11 mouse cellular contexts compared by ENCODE assay signal in genomic region chr12:94509855-94510254, GRCm38 (mm10).
DNase-seq lines count a peak whose midpoint lies in the region; ATAC-seq and TF ChIP-seq lines count a peak whose summit lies in the region.
"Had no signal": no experiment of that assay in that cellular context is flagged by ENCODE, and none has a peak within 500 bp of the region (broad histone marks: within the 10 kb centered on the region; RNA-seq: fewer than 3 reads in every experiment).

No protein-coding gene starts in this region.

- H3K27me3 ChIP-seq in midbrain, postnatal 0 days (ENCODE audit: insufficient read depth, low read length): no peaks in the 10 kb centered on the region
- H3K27me3 ChIP-seq in midbrain, embryonic 16.5 days (ENCODE audit: control insufficient read depth, insufficient read depth, low read depth, low read length): no peaks in the 10 kb centered on the region
- no peaks in the 10 kb centered on the region for H3K27me3 ChIP-seq in embryonic facial prominence, embryonic 11.5 days (ENCODE audit: control insufficient read depth, insufficient read depth, low read length)
- H3K27me3 ChIP-seq in midbrain, embryonic 15.5 days (replicated peaks): no peaks in the 10 kb centered on the region
- H3K27me3 ChIP-seq: limb, embryonic 15.5 days had no signal

- no peak for ATAC-seq in midbrain, postnatal 0 days (ENCODE audit: low FRiP score)
- no peak for ATAC-seq in midbrain, embryonic 16.5 days
- ATAC-seq in embryonic facial prominence, embryonic 11.5 days (replicated peaks; ENCODE audit: insufficient number of reproducible peaks, low FRiP score, low TSS enrichment, low read depth): no peak
- no peak for ATAC-seq in midbrain, embryonic 15.5 days (replicated peaks)

- 57% methylated on average over 5 of the region's 5 CpGs for WGBS in midbrain, postnatal 0 days
- 59% methylated on average over 5 of the region's 5 CpGs for WGBS in midbrain, embryonic 16.5 days
- 46% methylated on average over 5 of the region's 5 CpGs for WGBS in embryonic facial prominence, embryonic 11.5 days
- WGBS in midbrain, embryonic 15.5 days: 60% methylated on average over 5 of the region's 5 CpGs

- H3K9me3 ChIP-seq in midbrain, postnatal 0 days (ENCODE audit: low read length): no peaks in the 10 kb centered on the region
- no peaks in the 10 kb centered on the region for H3K9me3 ChIP-seq in midbrain, embryonic 16.5 days (replicated peaks; ENCODE audit: control insufficient read depth, low read length, poor library complexity, severe bottlenecking)
- H3K9me3 ChIP-seq in embryonic facial prominence, embryonic 11.5 days (replicated peaks; ENCODE audit: control insufficient read depth, low read length): no peaks in the 10 kb centered on the region
- H3K9me3 ChIP-seq in midbrain, embryonic 15.5 days: no peaks in the 10 kb centered on the region
- H3K9me3 ChIP-seq: limb, embryonic 15.5 days; midbrain, embryonic 10.5 days had no signal

- TF ChIP-seq CTCF in gastrocnemius, adult 2 months (IDR thresholded peaks at IDR 0.05): no peak
- TF ChIP-seq CTCF in midbrain, postnatal 0 days (IDR thresholded peaks at IDR 0.05): no peak

- no peak overlapping the region for H3K4me2 ChIP-seq in midbrain, postnatal 0 days (ENCODE audit: low read depth, low read length, poor library complexity, severe bottlenecking)
- no peak overlapping the region for H3K4me2 ChIP-seq in midbrain, embryonic 16.5 days (ENCODE audit: low read length)
- H3K4me2 ChIP-seq in embryonic facial prominence, embryonic 11.5 days (ENCODE audit: low read depth, low read length): no peak overlapping the region
- H3K4me2 ChIP-seq in midbrain, embryonic 15.5 days: no peak overlapping the region
- H3K4me2 ChIP-seq: limb, embryonic 15.5 days had no signal

- no peak overlapping the region for H3K27ac ChIP-seq in gastrocnemius, adult 2 months
- no peak overlapping the region for H3K27ac ChIP-seq in midbrain, postnatal 0 days (ENCODE audit: low read depth, low read length)
- no peak overlapping the region for H3K27ac ChIP-seq in midbrain, embryonic 16.5 days (ENCODE audit: low read length)
- no peak overlapping the region for H3K27ac ChIP-seq in embryonic facial prominence, embryonic 11.5 days (replicated peaks; ENCODE audit: low read depth, low read length)
- H3K27ac ChIP-seq in midbrain, embryonic 15.5 days: no peak overlapping the region
- H3K27ac ChIP-seq: limb, embryonic 15.5 days; midbrain, embryonic 10.5 days had no signal

- intact Hi-C loops in gastrocnemius, adult 2 months (cut with DNase I): no loop called here

- DNase-seq in gastrocnemius, adult 2 months: peak; percentile 16
- no peak for DNase-seq in gastrocnemius, postnatal 25 days
- DNase-seq in midbrain, postnatal 0 days (ENCODE audit: low spot score): peak; percentile 1
- DNase-seq in embryonic facial prominence, embryonic 11.5 days (ENCODE audit: low spot score): peak; percentile 4
- peak; percentile 4 for DNase-seq in retina, embryonic 14.5 days (ENCODE audit: low spot score)
- no peak for DNase-seq in layer of hippocampus, postnatal 25 days (ENCODE audit: extremely low spot score in 1 of 2, low spot score in 1 of 2)
- DNase-seq: cerebellum, adult 2 months had no signal

- H3K9ac ChIP-seq in midbrain, postnatal 0 days (replicated peaks; ENCODE audit: low read length, poor library complexity, severe bottlenecking): no peak overlapping the region
- no peak overlapping the region for H3K9ac ChIP-seq in midbrain, embryonic 16.5 days (ENCODE audit: low read depth, low read length)
- H3K9ac ChIP-seq in embryonic facial prominence, embryonic 11.5 days (replicated peaks; ENCODE audit: low read length): no peak overlapping the region
- no peak overlapping the region for H3K9ac ChIP-seq in midbrain, embryonic 15.5 days
- H3K9ac ChIP-seq: limb, embryonic 15.5 days had no signal

- H3K4me3 ChIP-seq in gastrocnemius, adult 2 months: no peak overlapping the region
- no peak overlapping the region for H3K4me3 ChIP-seq in midbrain, postnatal 0 days (ENCODE audit: low read depth, low read length)
- no peak overlapping the region for H3K4me3 ChIP-seq in midbrain, embryonic 16.5 days (ENCODE audit: low read depth, low read length)
- no peak overlapping the region for H3K4me3 ChIP-seq in embryonic facial prominence, embryonic 11.5 days (ENCODE audit: low read depth, low read length)
- H3K4me3 ChIP-seq in midbrain, embryonic 15.5 days: no peak overlapping the region
- H3K4me3 ChIP-seq: limb, embryonic 15.5 days; midbrain, embryonic 10.5 days had no signal

- no peaks in the 10 kb centered on the region for H3K4me1 ChIP-seq in midbrain, postnatal 0 days (ENCODE audit: insufficient read depth, low read length)
- H3K4me1 ChIP-seq in midbrain, embryonic 16.5 days (ENCODE audit: control insufficient read depth, insufficient read depth, low read length): no peaks in the 10 kb centered on the region
- no peaks in the 10 kb centered on the region for H3K4me1 ChIP-seq in embryonic facial prominence, embryonic 11.5 days (ENCODE audit: control insufficient read depth, insufficient read depth, low read length)
- H3K4me1 ChIP-seq in midbrain, embryonic 15.5 days: no peaks in the 10 kb centered on the region
- H3K4me1 ChIP-seq: limb, embryonic 15.5 days; midbrain, embryonic 10.5 days had no signal

- H3K36me3 ChIP-seq in midbrain, postnatal 0 days (ENCODE audit: insufficient read depth, low read length): no peaks in the 10 kb centered on the region
- no peaks in the 10 kb centered on the region for H3K36me3 ChIP-seq in midbrain, embryonic 16.5 days (ENCODE audit: control insufficient read depth, insufficient read depth, low read length)
- H3K36me3 ChIP-seq in embryonic facial prominence, embryonic 11.5 days (replicated peaks; ENCODE audit: control insufficient read depth, insufficient read depth, low read depth, low read length): no peaks in the 10 kb centered on the region
- no peaks in the 10 kb centered on the region for H3K36me3 ChIP-seq in midbrain, embryonic 15.5 days (replicated peaks)
- H3K36me3 ChIP-seq: limb, embryonic 15.5 days; midbrain, embryonic 10.5 days had no signal

Comparison
In these comparisons a context has a peak if more than half of its experiments do, and no peak if none do; other contexts are left out.
1. DNase-seq: peak in gastrocnemius, adult 2 months (single experiment), midbrain, postnatal 0 days (single experiment), embryonic facial prominence, embryonic 11.5 days (single experiment) and retina, embryonic 14.5 days (single experiment); none in gastrocnemius, postnatal 25 days (single experiment) and layer of hippocampus, postnatal 25 days (0 of 2).